Mouse (Mus musculus) spleen, adult 2 months (tissue): Measurements from ENCODE around the gene Zfp622.

Experiments
- CTCF ChIP-seq: fragments of 200-500 bp; IDR thresholded peaks from 2 replicates; pipeline ENCODE4 v1.5.1; 2011; ENCODE audit warnings: mild to moderate bottlenecking, inconsistent platforms; ENCODE audit not compliant: insufficient read depth, insufficient read length, insufficient replicate concordance; ENCODE audit errors: extremely low read depth
- POLR2A ChIP-seq: fragments of 200-500 bp; IDR thresholded peaks from 2 replicates; pipeline ENCODE4 v1.6.1; 2011; ENCODE audit warnings: low read depth, low read length, inconsistent platforms

GRCm38 (mm10) chr15:25957651-25958050 is 26.5 kb upstream of the Zfp622 start:
- no peak for TF ChIP-seq CTCF
- no peak for TF ChIP-seq POLR2A
